Mouse (Mus musculus): Measurements from ENCODE around the gene Olfr1418. TPM values are rescaled to one million over a fixed set of nuclear protein-coding genes. Genes with fewer than 3 reads are reported as not detected.

Gene Olfr1418
- total and polyA plus RNA-seq, 3 experiments, result not detected

DNA sequence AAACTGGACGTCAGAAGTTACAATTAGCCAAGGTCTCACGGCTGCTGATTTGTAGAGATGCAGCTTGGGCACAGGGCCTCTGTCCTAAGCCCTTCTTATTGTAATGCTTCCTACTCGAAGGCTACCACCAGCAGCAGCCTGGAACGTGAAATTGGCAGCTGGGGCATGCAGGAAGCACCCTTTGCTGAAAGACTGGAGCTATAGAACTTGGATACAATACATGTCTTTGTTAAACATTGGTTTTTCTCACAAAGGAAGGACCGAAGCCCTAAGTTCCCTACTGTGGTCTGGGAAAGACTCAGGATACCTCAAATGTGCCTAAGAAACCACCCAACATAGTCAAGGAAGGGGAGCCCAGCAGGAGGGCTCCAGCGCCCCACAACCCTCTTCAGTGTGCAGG, 53.0 kb downstream of the Olfr1418 start:
- H3K4me1 ChIP-seq (ENCODE audit: control insufficient read depth in 1 of 2, insufficient read depth in 2 of 2, low read length in 2 of 2), result peaks cover 17 to 40% of the 10 kb centered on the region in 2 experiments
- peak overlapping the region; percentile 48 for H3K9ac ChIP-seq (ENCODE audit: control insufficient read depth, low read depth, low read length, poor library complexity, severe bottlenecking)
- DNase-seq (ENCODE audit: low read depth, low spot score), result no peak
- no peaks in the 10 kb centered on the region for H3K27me3 ChIP-seq (ENCODE audit: control insufficient read depth in 1 of 2, insufficient read depth in 2 of 2, low read length in 2 of 2)
- H3K79me2 ChIP-seq (ENCODE audit: control insufficient read depth, insufficient read depth, low read length, poor library complexity), result no peaks in the 10 kb centered on the region
- H3K36me3 ChIP-seq (ENCODE audit: control insufficient read depth in 1 of 2, insufficient read depth in 2 of 2, low read length in 2 of 2), result peaks cover 0 to 38% of the 10 kb centered on the region in 2 experiments; a peak in 2 of 4 replicates
- H3K27ac ChIP-seq (ENCODE audit: control insufficient read depth, low read depth, low read length), result peak overlapping the region; percentile 97
- H3K4me3 ChIP-seq (ENCODE audit: control insufficient read depth in 1 of 2, insufficient read depth in 1 of 2, low read depth in 2 of 2, low read length in 2 of 2), result peak overlapping the region in 1 of 2 experiments; percentile 10; a peak in 2 of 4 replicates
- no peak for TF ChIP-seq ZMIZ1 (IDR thresholded peaks at IDR 0.05; ENCODE audit: low read depth, low read length)
- TF ChIP-seq HCFC1 (IDR thresholded peaks at IDR 0.05; ENCODE audit: low read depth, low read length), result no peak
- no peak for TF ChIP-seq E2F4 (IDR thresholded peaks at IDR 0.05; ENCODE audit: borderline replicate concordance, low read depth, low read length)
- 0 out of 2 replicates have a peak, but pooled peaks have one; percentile 3 for TF ChIP-seq CHD1 (IDR thresholded peaks at IDR 0.05; ENCODE audit: low read depth, low read length)
- H3K9me3 ChIP-seq (replicated peaks; ENCODE audit: insufficient read depth, low read length), result no peaks in the 10 kb centered on the region

DNA sequence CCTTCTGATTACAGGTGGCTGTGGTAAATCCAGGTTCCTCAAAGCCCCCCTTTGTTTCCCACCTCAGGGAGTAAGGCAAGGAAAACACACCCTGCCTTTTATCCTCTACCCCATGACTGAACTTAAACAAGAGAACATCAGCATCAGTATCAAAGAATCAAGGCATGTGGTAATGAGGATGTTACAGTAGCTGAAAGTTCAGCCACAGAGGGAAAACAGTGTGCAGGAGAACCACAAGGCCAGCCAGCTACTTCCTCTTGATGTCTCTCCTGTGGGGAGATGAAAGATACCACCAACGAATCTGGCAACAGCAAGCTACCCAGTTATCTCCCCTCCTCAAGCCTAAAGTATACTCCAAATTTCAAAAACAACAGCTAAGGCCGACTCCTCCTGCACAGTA, 53.6 kb downstream of the Olfr1418 start:
- H3K27me3 ChIP-seq (ENCODE audit: control insufficient read depth in 1 of 2, insufficient read depth in 2 of 2, low read length in 2 of 2), result no peaks in the 10 kb centered on the region
- H3K9me3 ChIP-seq (replicated peaks; ENCODE audit: insufficient read depth, low read length), result no peaks in the 10 kb centered on the region
- no peaks in the 10 kb centered on the region for H3K79me2 ChIP-seq (ENCODE audit: control insufficient read depth, insufficient read depth, low read length, poor library complexity)
- peaks cover 0 to 38% of the 10 kb centered on the region in 2 experiments; a peak in 2 of 4 replicates for H3K36me3 ChIP-seq (ENCODE audit: control insufficient read depth in 1 of 2, insufficient read depth in 2 of 2, low read length in 2 of 2)
- H3K27ac ChIP-seq (ENCODE audit: control insufficient read depth, low read depth, low read length), result peak overlapping the region; percentile 97
- DNase-seq (ENCODE audit: low read depth, low spot score), result peak; percentile 96
- peaks cover 17 to 40% of the 10 kb centered on the region in 2 experiments for H3K4me1 ChIP-seq (ENCODE audit: control insufficient read depth in 1 of 2, insufficient read depth in 2 of 2, low read length in 2 of 2)
- no peak overlapping the region for H3K9ac ChIP-seq (ENCODE audit: control insufficient read depth, low read depth, low read length, poor library complexity, severe bottlenecking)
- no peak overlapping the region for H3K4me3 ChIP-seq (ENCODE audit: control insufficient read depth in 1 of 2, insufficient read depth in 1 of 2, low read depth in 2 of 2, low read length in 2 of 2)
- 0 out of 2 replicates have a peak, but pooled peaks have one; percentile 39 for TF ChIP-seq HCFC1 (IDR thresholded peaks at IDR 0.05; ENCODE audit: low read depth, low read length)
- TF ChIP-seq POLR2A (IDR thresholded peaks at IDR 0.05; ENCODE audit: control insufficient read depth in 1 of 2, insufficient read depth in 1 of 2, low read depth in 1 of 2, low read length in 2 of 2, poor library complexity in 1 of 2), result peak in 1 of 2 experiments; percentile 44; a peak in 2 of 4 replicates
- TF ChIP-seq ZKSCAN1 (IDR thresholded peaks at IDR 0.05; ENCODE audit: low read depth, low read length), result no peak
- TF ChIP-seq SMC3 (IDR thresholded peaks at IDR 0.05; ENCODE audit: low read depth, low read length), result no peak
- TF ChIP-seq RCOR1 (IDR thresholded peaks at IDR 0.05; ENCODE audit: low read depth, low read length), result peak; percentile 89
- no peak for TF ChIP-seq USF2 (IDR thresholded peaks at IDR 0.05; ENCODE audit: borderline replicate concordance in 1 of 2, insufficient read depth in 1 of 2, low read depth in 1 of 2, low read length in 2 of 2)
- peak; percentile 93 for TF ChIP-seq GATA1 (IDR thresholded peaks at IDR 0.05; ENCODE audit: low read depth, low read length)
- TF ChIP-seq ZC3H11A (IDR thresholded peaks at IDR 0.05; ENCODE audit: low read depth, low read length), result no peak
- peak; percentile 73 for TF ChIP-seq TAL1 (IDR thresholded peaks at IDR 0.05; ENCODE audit: low read length)
- TF ChIP-seq MEF2A (IDR thresholded peaks at IDR 0.05; ENCODE audit: extremely low read depth, insufficient replicate concordance, low read depth, low read length, poor library complexity, severe bottlenecking), result no peak
- peak; percentile 92 for TF ChIP-seq MYC (IDR thresholded peaks at IDR 0.05; ENCODE audit: low read depth, low read length)
- TF ChIP-seq ZMIZ1 (IDR thresholded peaks at IDR 0.05; ENCODE audit: low read depth, low read length), result no peak
- TF ChIP-seq E2F4 (IDR thresholded peaks at IDR 0.05; ENCODE audit: borderline replicate concordance, low read depth, low read length), result no peak
- peak; percentile 70 for TF ChIP-seq MXI1 (IDR thresholded peaks at IDR 0.05; ENCODE audit: low read depth, low read length)
- TF ChIP-seq EP300 (IDR thresholded peaks at IDR 0.05; ENCODE audit: low read depth in 1 of 2, low read length in 2 of 2), result peak; percentile 96 to 98
- TF ChIP-seq UBTF (IDR thresholded peaks at IDR 0.05; ENCODE audit: borderline replicate concordance, insufficient read depth, low read depth, low read length), result no peak
- peak; percentile 49 for TF ChIP-seq USF1 (IDR thresholded peaks at IDR 0.05; ENCODE audit: low read depth, low read length)
- TF ChIP-seq JUND (IDR thresholded peaks at IDR 0.05; ENCODE audit: low read depth, low read length), result no peak
- no peak; the same call in 1 of the 2 replicates for TF ChIP-seq MAX (IDR thresholded peaks at IDR 0.05; ENCODE audit: low read length)
- no peak for TF ChIP-seq KAT2A (conservative IDR thresholded peaks at IDR 0.05; ENCODE audit: low read depth, low read length)
- TF ChIP-seq NELFE (IDR thresholded peaks at IDR 0.05; ENCODE audit: low read depth, low read length), result no peak
- no peak for TF ChIP-seq CHD2 (IDR thresholded peaks at IDR 0.05; ENCODE audit: low read length)
- no peak for TF ChIP-seq GABPA (IDR thresholded peaks at IDR 0.05; ENCODE audit: low read depth, low read length)
- TF ChIP-seq MAFK (IDR thresholded peaks at IDR 0.05; ENCODE audit: borderline replicate concordance, low read depth, low read length), result 0 out of 2 replicates have a peak, but pooled peaks have one; percentile 11
- peak; percentile 96 for TF ChIP-seq MYB (IDR thresholded peaks at IDR 0.05; ENCODE audit: low read depth, low read length)
- peak; percentile 90 for TF ChIP-seq ETS1 (IDR thresholded peaks at IDR 0.05; ENCODE audit: low read depth, low read length)
- TF ChIP-seq MAZ (IDR thresholded peaks at IDR 0.05; ENCODE audit: low read depth, low read length), result no peak
- TF ChIP-seq RAD21 (IDR thresholded peaks at IDR 0.05; ENCODE audit: low read depth, low read length), result no peak
- TF ChIP-seq CTCF (IDR thresholded peaks at IDR 0.05 in 2 of 3, conservative IDR thresholded peaks at IDR 0.05 in 1 of 3; ENCODE audit: control insufficient read depth in 1 of 3, insufficient read depth in 1 of 3, low read depth in 2 of 3, low read length in 3 of 3, poor library complexity in 1 of 3, severe bottlenecking in 1 of 3), result no peak
- peak; percentile 82 for TF ChIP-seq SIN3A (IDR thresholded peaks at IDR 0.05; ENCODE audit: low read length)
- TF ChIP-seq CHD1 (IDR thresholded peaks at IDR 0.05; ENCODE audit: low read depth, low read length), result no peak

All from MEL (cell line).